Mouse (Mus musculus) megakaryocyte, embryonic 14.5 days (primary cell): Measurements from ENCODE around the gene Gm281.

Experiments
- FLI1 ChIP-seq: IDR thresholded peaks from 2 replicates; pipeline ENCODE4 v1.6.1; 2012; ENCODE audit warnings: low read length, inconsistent platforms, mixed read lengths
- GATA1 ChIP-seq: IDR thresholded peaks from 3 replicates; pipeline ENCODE4 v1.6.1; 2012; ENCODE audit warnings: mixed read lengths, low read length, inconsistent platforms, borderline replicate concordance

GRCm38 (mm10) chr14:13933290-13934051 is 19.2 kb upstream of the Gm281 start:
- TF ChIP-seq GATA1 (no peak), FLI1 (no peak)
